Mouse (Mus musculus) granulocyte monocyte progenitor cell, adult 5-6 weeks (primary cell): ENCODE measurements at regions not wholly inside any gene's neighbourhood (a gene's known extent, or its start where the extent isn't known, plus 50 kb on each side); places are given as distances from the start of the nearest gene placed in this dataset.
A peak's percentile ranks its signal among the peaks of the same experiment; 100 is the strongest.

ENCODE experiments used
- ATAC-seq: replicated peaks from 2 replicates; pipeline ENCODE4 v1.8.0; 2016; ENCODE audit warnings: mild to moderate bottlenecking, moderate TSS enrichment, inconsistent platforms; ENCODE audit not compliant: poor library complexity, severe bottlenecking

DNA sequence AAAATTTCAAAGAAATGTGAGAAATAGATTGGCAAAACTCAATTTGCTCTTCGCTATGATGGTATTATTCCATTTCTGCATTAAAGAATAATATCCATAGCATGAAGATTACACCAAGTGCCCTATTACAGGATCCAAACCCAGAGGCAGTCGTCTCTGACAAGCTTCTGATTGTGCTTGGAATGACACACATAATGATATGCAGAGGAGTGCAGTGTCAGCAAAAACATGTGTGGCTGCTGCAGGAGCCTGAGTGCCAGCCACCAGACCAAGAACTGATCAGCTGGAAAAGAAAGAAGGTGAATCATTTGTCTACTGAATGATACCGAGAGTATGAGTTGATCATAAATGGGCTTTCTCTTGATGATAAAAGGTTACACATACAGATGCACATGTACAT, 137.3 kb downstream of the Il15 start:
- no peak for ATAC-seq

DNA sequence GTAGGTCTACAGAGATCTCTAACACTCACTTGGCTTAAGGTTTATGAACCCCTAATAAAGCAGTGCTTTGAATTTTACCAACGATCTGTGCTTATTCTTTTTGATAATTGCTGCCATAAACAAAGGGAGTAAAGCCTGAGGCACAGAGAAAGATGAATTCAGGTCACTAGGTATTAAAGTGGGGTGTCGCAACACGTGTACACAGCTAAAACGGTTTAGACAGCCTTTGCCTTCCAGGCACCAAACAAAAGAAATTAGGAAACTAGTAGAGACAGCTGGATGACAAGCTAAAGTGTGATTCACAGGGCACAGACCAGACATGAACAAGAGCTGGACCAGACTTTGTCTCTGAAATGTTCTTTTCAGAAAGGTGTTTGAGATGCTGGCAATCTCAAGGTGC, 140.8 kb downstream of the Il15 start:
- ATAC-seq = no peak

DNA sequence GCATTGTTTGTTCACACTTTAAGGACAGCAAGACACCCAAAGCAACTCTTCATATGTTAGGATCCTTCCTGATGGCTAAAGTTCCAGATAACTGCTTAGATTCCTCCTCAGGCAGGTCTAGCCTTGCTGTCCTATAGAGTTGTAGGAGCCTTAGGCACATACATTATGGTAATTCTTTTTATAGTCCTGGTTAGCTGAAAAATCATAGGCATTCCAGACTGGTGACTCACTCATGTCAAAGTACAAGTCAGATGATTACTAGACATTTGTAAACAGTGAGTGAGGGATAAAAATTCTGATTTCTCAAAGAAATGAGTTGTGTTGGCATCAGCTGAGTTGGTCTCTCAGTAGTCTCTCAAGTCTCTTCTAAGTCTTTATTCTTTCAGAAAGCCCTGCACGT, 142.4 kb downstream of the Il15 start:
- no peak for ATAC-seq

- ATAC-seq = no peak
Measured at GRCm38 (mm10) chr8:82255815-82256214, 147.2 kb downstream of the Il15 start.

GRCm38 (mm10) chr8:82252406-82252805, 150.6 kb downstream of the Il15 start:
- ATAC-seq = no peak

- ATAC-seq = no peak
Measured at GRCm38 (mm10) chr8:82249841-82250577, 153.0 kb downstream of the Il15 start.

GRCm38 (mm10) chr8:82244076-82244475, 158.9 kb downstream of the Il15 start:
- no peak for ATAC-seq

- no peak for ATAC-seq
Measured at GRCm38 (mm10) chr8:82229883-82230282, 173.1 kb downstream of the Il15 start.

DNA sequence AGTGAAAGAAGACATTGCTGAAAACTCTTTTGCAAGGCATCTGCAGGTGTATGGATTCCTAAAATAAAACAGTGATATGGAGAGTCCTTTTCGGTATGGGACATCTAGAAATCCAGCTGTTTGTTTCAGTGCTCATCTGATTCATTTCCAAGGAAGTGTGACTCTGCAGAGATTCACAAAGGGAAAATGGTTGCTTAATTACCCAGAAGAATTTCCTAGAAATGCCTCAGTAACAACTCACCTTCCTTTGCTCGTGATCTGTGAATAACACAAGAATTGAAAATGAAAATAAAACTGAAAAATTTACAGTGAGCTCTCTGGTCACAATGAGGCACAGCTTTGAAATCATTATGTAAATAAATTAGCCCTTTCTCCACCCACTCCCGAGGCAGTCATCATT, 201.3 kb downstream of the Il15 start:
- ATAC-seq = no peak

DNA sequence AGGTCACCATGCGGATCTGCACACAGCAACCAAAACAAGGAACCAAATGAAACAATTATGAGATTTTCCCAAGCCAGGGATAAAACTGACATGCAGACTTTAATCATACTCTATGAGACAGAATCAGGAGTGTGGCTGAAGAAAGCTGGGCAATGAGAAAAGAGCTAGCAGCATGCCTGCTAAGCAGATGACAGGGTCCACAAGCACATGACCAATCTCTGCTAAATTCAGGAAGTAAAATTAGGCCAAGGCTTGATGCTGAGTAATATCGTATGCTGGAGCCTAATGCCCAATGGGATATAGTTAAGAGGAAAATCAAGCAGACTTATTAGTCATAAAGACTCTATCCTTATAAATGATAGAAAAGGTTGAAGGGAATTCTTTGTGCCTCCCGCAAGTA, 202.8 kb downstream of the Il15 start:
- ATAC-seq = no peak

DNA sequence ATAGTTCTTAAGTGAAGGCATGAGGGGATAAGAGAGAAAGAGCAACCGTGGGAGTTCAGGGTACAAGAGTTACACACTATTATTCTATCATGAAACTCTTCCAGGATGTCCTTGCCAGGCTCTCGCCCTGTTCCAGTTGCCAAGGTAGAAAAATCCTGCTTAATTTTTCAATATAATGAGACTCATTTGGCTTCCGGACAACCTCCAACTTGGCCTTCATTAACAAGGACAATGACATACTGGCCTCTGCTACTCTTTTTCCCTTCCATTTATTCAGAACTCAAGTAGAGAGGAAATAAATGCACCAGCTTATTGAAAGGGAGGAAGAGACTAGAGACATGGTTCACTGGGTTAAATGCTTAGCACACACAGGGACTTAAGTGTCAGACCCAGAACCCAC, 206.5 kb downstream of the Il15 start:
- no peak for ATAC-seq

DNA sequence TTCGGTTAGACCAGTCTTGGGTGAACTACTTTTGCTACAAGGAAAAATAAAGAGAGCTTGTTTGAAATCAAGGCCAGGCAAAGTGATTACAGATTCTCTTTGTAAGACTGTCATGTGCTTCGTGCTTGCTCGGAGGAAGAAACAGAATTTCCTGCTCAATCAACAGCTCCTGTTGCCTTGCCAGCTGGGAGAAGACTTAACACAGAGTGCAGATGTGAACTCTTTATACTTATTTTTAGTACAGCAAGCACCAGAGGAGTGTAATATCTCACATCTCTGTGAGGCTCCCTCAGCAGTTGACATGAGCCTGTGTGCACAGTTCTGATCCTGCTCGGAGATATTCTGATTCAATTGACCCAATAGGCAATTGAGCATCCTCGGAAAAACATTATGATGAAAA, 207.9 kb downstream of the Il15 start:
- no peak for ATAC-seq

DNA sequence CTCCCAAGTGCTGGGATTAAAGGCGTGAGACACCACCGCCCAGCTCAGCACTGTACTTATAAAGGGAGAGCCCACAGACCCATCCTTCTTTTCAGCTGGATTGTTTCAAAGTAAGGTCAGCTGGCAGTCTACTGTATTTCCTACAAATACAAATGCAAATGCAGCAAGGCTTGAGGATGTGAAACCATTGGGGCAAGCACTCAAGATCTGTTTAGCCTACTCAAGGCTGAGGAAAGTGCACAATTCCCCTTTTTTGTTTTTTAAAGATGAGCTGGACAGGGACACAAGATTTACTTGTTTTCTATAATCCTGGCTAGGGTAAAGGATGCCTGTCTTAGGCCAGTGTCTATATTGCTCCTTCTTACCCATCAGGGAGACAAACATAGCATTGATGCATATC, 212.0 kb downstream of the Il15 start:
- peak; percentile 52; the same call in 1 of the 2 replicates for ATAC-seq

GRCm38 (mm10) chr8:82187138-82187880, 215.7 kb downstream of the Il15 start:
- ATAC-seq = no peak

- no peak for ATAC-seq
Measured at GRCm38 (mm10) chr8:82184022-82184421, 219.0 kb downstream of the Il15 start.
